Mouse (Mus musculus) brown adipose tissue, adult 24 weeks (tissue): ENCODE measurements at regions not wholly inside any gene's neighbourhood (a gene's known extent, or its start where the extent isn't known, plus 50 kb on each side); places are given as distances from the start of the nearest gene placed in this dataset.

Source experiments
- H3K27ac ChIP-seq: fragments of 200-500 bp; replicated peaks from 2 replicates; pipeline ENCODE4 v1.5.1; 2012; ENCODE audit warnings: low read depth, mild to moderate bottlenecking, low read length
- H3K4me1 ChIP-seq: fragments of 200-500 bp; 2 replicates; pipeline ENCODE4 v1.6.1; 2012; ENCODE audit warnings: low read length, mixed read lengths; ENCODE audit not compliant: control insufficient read depth, insufficient read depth, insufficient read length
- H3K4me3 ChIP-seq: fragments of 200-500 bp; 2 replicates; pipeline ENCODE4 v1.5.1; 2012; ENCODE audit warnings: low read depth, mild to moderate bottlenecking, low read length, moderate library complexity; ENCODE audit not compliant: insufficient read depth

GRCm38 (mm10) chr12:13026041-13026580 is 84.4 kb upstream of the Mycn start:
- no peak overlapping the region for H3K4me3 ChIP-seq
- H3K27ac ChIP-seq = no peak overlapping the region
- no peaks in the 10 kb centered on the region for H3K4me1 ChIP-seq

DNA sequence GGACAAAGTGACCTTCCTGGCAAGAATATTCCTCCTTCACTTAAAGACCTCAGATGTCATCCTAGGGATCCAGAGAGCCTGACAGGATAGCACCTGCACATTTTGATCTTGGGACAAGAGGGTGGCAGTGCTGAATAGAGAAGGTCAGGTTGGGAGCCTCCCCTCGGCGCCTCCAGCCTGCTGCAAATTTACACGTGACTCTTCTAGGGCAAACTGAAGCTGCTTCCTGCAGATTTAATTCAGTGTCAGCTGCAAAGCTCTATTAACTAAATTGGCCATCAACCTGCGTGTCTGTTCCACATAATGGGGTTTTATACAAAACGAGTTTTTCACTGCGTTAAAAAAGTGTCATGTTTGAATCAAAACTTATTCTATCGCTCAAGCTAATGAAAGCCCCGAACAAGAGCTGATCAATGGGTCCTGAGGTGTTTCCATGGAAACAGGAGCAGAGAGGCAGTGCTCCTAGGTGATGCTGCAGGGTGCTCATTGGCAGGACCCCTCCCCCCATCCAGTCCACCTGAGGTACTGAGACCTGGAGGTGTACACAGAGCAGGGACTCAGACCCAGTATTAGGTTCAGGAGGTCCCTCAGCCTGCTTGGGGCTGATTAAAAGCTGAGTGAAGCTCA is 82.6 kb upstream of the Mycn start:
- Histone ChIP-seq H3K27ac (no peak overlapping the region), H3K4me1 (no peaks in the 10 kb centered on the region), H3K4me3 (no peak overlapping the region)

GRCm38 (mm10) chr12:13011023-13011761 is 69.5 kb upstream of the Mycn start:
- Histone ChIP-seq H3K27ac (no peak overlapping the region), H3K4me3 (no peak overlapping the region), H3K4me1 (no peaks in the 10 kb centered on the region)

- Histone ChIP-seq H3K27ac (no peak overlapping the region), H3K4me3 (no peak overlapping the region), H3K4me1 (no peaks in the 10 kb centered on the region)
Observed at GRCm38 (mm10) chr12:13010405-13010804, 68.7 kb upstream of the Mycn start.

GRCm38 (mm10) chr12:13009470-13009869 is 67.8 kb upstream of the Mycn start:
- Histone ChIP-seq H3K4me3 (no peak overlapping the region), H3K4me1 (no peaks in the 10 kb centered on the region), H3K27ac (no peak overlapping the region)

DNA sequence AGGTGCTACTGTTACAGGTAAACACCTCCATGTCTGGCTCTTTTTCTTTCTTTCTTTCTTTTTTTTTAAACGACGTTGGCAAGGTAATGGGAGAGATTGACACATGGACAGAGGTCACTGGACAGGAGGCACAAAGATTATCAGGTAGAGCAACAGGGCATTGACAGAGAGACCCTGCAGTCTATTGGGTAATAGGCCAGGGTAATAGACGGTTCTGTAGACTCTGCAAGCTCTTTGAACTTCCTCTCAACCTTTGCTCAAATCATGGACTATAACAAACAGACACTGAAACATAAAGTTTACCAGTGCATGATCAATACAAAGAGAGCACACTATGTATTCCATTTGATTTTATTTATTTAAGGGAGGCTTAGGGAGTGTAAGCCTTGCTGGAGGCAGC is 61.0 kb upstream of the Mycn start:
- H3K4me1 ChIP-seq = no peaks in the 10 kb centered on the region
- no peak overlapping the region for H3K27ac ChIP-seq
- no peak overlapping the region for H3K4me3 ChIP-seq

DNA sequence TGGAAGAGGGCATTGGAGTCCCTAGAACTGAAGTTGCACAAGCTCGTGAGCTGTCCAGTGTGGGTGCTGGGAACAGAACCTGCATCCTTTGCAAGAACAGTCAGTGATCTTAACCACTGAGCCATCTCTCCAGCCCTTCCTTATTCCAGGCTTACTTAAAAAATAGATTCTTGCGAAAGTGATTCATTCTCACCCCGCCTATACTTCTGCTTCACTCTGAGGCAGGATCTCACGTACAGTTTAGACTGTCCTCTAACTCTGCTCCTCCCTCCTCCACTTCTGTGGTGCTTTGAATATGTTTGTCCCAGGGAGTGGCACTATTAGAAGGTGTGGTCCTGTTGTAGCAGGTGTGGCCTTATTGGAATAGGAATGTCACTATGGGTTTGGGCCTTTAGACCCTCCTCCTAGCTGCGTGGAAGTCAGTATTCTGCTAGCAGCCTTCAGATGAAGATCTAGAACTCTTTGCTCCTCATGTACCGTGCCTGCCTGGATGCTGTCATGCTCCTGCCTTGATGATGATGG is 60.4 kb upstream of the Mycn start:
- Histone ChIP-seq H3K4me1 (no peaks in the 10 kb centered on the region), H3K4me3 (no peak overlapping the region), H3K27ac (no peak overlapping the region)

- Histone ChIP-seq H3K4me1 (peaks cover 7% of the 10 kb centered on the region), H3K4me3 (no peak overlapping the region), H3K27ac (no peak overlapping the region)
Observed at GRCm38 (mm10) chr12:12995974-12996361, 54.3 kb upstream of the Mycn start.

- Histone ChIP-seq H3K4me3 (no peak overlapping the region), H3K27ac (no peak overlapping the region), H3K4me1 (peaks cover 7% of the 10 kb centered on the region)
Observed at GRCm38 (mm10) chr12:12995061-12995973, 53.6 kb upstream of the Mycn start.

DNA sequence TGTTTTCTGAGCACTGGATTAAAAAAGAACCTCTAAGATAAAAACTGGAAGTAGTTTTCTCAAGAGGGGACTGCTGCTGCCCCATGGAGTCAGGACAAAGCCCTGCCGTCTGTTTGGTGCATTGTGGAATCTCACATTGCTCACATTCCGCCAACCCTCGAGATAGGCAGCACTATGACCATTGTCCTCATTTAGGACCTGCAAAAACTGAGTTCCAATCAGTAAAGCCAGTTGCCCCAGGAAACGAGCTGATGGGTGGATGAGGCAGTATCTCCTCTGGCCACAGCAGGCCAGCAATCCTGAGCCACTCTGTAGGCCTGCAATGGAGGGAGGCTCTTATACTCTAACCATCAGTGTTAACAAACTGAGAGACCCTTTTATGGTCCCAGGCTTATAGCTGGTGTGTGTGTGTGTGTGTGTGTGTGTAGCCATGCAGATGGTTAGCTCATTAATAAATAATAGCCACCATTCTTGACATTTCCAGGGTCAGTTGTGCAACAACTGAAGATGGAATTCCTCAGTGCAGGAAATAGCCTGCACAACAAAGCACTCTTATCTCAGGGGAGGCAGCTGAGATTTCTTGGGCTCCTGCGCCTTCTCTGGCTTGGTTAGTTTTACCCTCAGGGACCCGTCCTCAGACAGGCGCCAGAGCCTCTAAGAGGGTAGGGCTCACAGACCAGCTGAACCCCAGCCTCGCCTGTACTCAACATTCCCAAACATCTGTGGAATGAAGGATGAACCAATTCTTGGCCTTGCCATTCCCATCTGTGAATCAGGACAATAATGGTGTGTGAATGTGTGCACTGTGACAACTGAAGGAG is 52.4 kb upstream of the Mycn start:
- peaks cover 7% of the 10 kb centered on the region for H3K4me1 ChIP-seq
- no peak overlapping the region for H3K27ac ChIP-seq
- H3K4me3 ChIP-seq = no peak overlapping the region
